Mouse (Mus musculus) spleen, adult 2 months (tissue): ENCODE measurements around the gene Rsph10b. TPM values are rescaled to one million over a fixed set of nuclear protein-coding genes. Genes with fewer than 3 reads are reported as not detected.

Experiments used
- DNase-seq, 2 experiments: peaks; one replicate each; pipeline versions ENCODE4 v3.0.0 to v3.0.0-alpha.2; 2012 to 2021; ENCODE audit warnings: low spot score in 2 of 2, low read depth in 1 of 2
- H3K27ac ChIP-seq: fragments of 200-500 bp; 2 replicates; pipeline ENCODE4 v1.5.1; 2012; ENCODE audit warnings: low read length, inconsistent platforms; ENCODE audit not compliant: insufficient read depth
- H3K27me3 ChIP-seq: fragments of 200-500 bp; 2 replicates; pipeline ENCODE4 v1.6.1; 2012; ENCODE audit warnings: mild to moderate bottlenecking, moderate library complexity, low read length, inconsistent platforms; ENCODE audit not compliant: control insufficient read depth, insufficient read depth
- H3K36me3 ChIP-seq: fragments of 200-500 bp; 2 replicates; pipeline ENCODE4 v1.6.1; 2012; ENCODE audit warnings: mild to moderate bottlenecking, low read length, inconsistent platforms; ENCODE audit not compliant: control insufficient read depth, insufficient read depth
- H3K4me1 ChIP-seq: fragments of 200-500 bp; 2 replicates; pipeline ENCODE4 v1.6.1; 2011; ENCODE audit warnings: inconsistent platforms; ENCODE audit not compliant: control insufficient read depth, insufficient read depth, insufficient read length
- H3K4me3 ChIP-seq: fragments of 200-500 bp; 2 replicates; pipeline ENCODE4 v1.5.1; 2011; ENCODE audit warnings: mild to moderate bottlenecking, inconsistent platforms; ENCODE audit not compliant: insufficient read depth, insufficient read length; ENCODE audit errors: extremely low read depth
- CTCF ChIP-seq: fragments of 200-500 bp; IDR thresholded peaks from 2 replicates; pipeline ENCODE4 v1.5.1; 2011; ENCODE audit warnings: mild to moderate bottlenecking, inconsistent platforms; ENCODE audit not compliant: insufficient read depth, insufficient read length, insufficient replicate concordance; ENCODE audit errors: extremely low read depth
- POLR2A ChIP-seq: fragments of 200-500 bp; IDR thresholded peaks from 2 replicates; pipeline ENCODE4 v1.6.1; 2011; ENCODE audit warnings: low read depth, low read length, inconsistent platforms
- WGBS: fragments of 180-500 bp; shearing (Covaris S2); methylation state at CpG from one replicate; pipeline ENCODE4 v1.1.7; 2018; 5-methylcytosine and 5-hydroxymethylcytosine counted together
- polyA plus RNA-seq: library from polyadenylated mRNA; depleted of rRNA; stranded (reverse); fragments of >200 nt; gene quantifications from 2 replicates; pipeline ENCODE4 v1.2.3, GENCODE M21; 2012; rRNA removed

Gene Rsph10b
- polyA plus RNA-seq: 0.28 and 0.49 TPM in 2 replicates

DNA sequence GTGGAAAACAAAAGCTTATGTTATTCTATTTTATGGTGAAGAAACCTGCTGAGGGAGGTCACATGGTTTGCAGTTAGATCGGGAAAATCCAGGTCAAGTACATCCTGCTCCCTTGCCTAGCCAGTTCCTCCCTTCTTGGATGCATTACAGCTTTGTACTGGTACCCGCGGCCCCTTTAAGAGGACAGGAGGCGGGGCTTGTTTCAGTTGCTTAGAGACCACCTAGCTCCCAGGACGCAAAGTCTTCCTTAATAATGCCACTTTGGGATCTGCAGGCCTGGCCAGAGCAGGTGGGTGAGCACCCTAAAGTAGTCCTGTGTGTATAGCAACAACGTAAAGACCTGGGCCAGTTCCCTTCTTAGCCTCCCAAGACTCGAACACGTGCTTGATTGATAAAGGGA is at the start of gene Rsph10b:
TSS of gene Rsph10b (plus strand) at position 205 of the 400 bp plus-strand sequence.
- 65% methylated on average over 8 of the region's 8 CpGs for WGBS
- H3K4me1 ChIP-seq: no peaks in the 10 kb centered on the region
- TF ChIP-seq CTCF (no peak), POLR2A (no peak)
- H3K36me3 ChIP-seq: peaks cover 21% of the 10 kb centered on the region
- no peaks in the 10 kb centered on the region for H3K27me3 ChIP-seq
- no peak within 1 kb of the TSS for H3K27ac ChIP-seq
- H3K4me3 ChIP-seq: no peak within 1 kb of the TSS
- DNase-seq: no peak

DNA sequence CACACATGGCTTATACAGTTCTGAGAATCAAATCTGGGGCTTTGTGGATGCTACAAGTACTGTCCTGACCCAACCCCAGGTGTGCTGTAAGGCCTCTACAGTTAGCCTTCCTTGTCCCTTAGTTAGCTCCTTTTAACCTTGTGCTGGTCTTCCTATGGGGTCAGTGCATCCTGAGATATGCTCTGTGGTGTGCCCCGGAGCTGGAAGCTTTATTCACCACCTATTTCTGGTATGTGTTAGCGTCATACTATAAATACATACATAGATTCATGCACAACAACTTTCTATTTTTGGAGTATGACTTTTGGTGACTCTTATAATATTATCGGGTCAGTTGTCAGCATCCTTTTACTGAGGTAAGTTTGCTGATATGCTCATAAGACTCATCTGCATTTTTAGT is 47.6 kb upstream of the Rsph10b start:
- no peak overlapping the region for H3K4me3 ChIP-seq
- no peak for DNase-seq
- H3K36me3 ChIP-seq: peaks cover 64% of the 10 kb centered on the region
- TF ChIP-seq POLR2A (no peak), CTCF (no peak)
- H3K27me3 ChIP-seq: no peaks in the 10 kb centered on the region
- WGBS: 99% methylated on average over 3 of the region's 3 CpGs
- no peaks in the 10 kb centered on the region for H3K4me1 ChIP-seq
- H3K27ac ChIP-seq: no peak overlapping the region

DNA sequence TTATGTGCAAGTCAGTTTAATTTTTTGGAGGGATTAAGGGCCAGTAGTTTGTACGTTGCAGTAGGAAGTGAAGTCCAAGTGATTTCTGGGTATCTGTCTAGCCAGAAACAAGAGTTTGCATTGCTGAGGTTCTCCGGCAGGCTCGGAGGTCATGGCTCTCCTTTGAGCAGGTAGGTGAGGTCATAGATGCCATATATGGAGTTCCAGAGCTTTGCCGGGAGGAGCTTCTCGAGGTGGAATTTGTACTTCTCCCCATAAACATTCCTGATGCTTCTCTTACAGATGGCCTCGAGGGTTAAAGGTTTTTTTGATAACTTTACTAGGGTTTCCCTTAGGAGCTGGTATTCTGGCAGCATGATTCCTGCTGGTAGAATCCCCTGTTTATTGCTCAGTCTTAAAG is 42.1 kb upstream of the Rsph10b start:
- 94% methylated on average over 6 of the region's 6 CpGs for WGBS

DNA sequence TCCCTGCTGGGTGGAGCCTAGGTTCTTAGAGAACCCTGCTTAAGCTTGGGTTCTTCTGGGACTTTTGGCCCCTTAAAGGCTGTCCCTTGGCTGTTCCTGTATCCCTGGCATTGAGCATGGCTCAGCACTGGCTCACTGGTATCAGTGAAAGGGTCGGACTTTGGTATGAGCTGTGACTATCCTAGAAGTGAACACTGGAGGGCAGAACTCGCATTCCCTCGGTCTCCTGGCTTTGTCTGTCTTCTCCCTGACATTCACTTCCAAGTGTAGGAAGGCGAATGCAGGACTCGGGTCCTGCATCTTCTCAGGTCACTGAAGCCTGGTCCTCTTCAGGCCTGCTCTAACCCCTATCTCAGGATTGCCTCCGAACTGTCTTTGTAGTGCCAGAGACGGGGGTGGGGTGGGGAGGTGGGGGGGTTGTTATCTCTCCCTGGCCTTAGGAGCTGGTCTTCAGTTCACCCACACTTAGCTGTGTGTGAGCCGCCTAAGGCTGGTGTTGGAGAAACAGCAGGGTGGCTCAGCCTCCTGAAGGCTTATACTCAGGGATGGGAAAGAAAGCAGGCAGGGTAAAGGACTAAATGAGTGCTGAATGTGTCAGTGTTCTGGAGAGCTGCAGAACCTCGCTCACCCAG is 40.5 kb upstream of the Rsph10b start:
- no peak for TF ChIP-seq POLR2A
- TF ChIP-seq CTCF: no peak
- no peak overlapping the region for H3K4me3 ChIP-seq
- DNase-seq: no peak
- no peaks in the 10 kb centered on the region for H3K27me3 ChIP-seq
- no peak overlapping the region for H3K27ac ChIP-seq
- WGBS: 85% methylated on average over 9 of the region's 9 CpGs
- no peaks in the 10 kb centered on the region for H3K4me1 ChIP-seq
- peaks cover 40% of the 10 kb centered on the region for H3K36me3 ChIP-seq

More for the DNA sequence above, 42.1 kb upstream of the Rsph10b start:
- TF ChIP-seq CTCF (no peak), POLR2A (no peak)
- Histone ChIP-seq H3K36me3 (peaks cover 44% of the 10 kb centered on the region), H3K4me1 (no peaks in the 10 kb centered on the region), H3K4me3 (no peak overlapping the region), H3K27me3 (no peaks in the 10 kb centered on the region), H3K27ac (no peak overlapping the region)
- DNase-seq: no peak

DNA sequence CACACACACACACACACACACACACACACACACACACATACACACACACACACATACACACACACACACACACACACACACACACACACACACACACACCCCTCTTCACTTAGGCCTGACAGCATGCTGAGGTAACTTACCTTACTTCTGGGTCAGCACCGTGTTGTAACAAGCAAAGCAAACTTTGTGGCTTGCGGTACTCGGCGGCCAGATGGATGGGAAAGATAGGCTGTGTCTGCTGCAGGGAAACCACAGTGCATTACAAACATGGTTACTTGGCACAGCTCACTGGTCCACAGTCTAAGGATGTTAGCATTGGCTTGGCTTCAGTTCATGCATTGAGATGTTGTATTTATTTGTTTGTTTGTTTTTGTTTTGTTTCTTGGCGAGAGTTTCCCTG is 39.4 kb upstream of the Rsph10b start:
- no peak for DNase-seq
- no peak for TF ChIP-seq CTCF
- no peak for TF ChIP-seq POLR2A
- 44% methylated on average over 5 of the region's 5 CpGs for WGBS
- H3K4me1 ChIP-seq: no peaks in the 10 kb centered on the region
- H3K27ac ChIP-seq: no peak overlapping the region
- peaks cover 42% of the 10 kb centered on the region for H3K36me3 ChIP-seq
- no peak overlapping the region for H3K4me3 ChIP-seq
- no peaks in the 10 kb centered on the region for H3K27me3 ChIP-seq

DNA sequence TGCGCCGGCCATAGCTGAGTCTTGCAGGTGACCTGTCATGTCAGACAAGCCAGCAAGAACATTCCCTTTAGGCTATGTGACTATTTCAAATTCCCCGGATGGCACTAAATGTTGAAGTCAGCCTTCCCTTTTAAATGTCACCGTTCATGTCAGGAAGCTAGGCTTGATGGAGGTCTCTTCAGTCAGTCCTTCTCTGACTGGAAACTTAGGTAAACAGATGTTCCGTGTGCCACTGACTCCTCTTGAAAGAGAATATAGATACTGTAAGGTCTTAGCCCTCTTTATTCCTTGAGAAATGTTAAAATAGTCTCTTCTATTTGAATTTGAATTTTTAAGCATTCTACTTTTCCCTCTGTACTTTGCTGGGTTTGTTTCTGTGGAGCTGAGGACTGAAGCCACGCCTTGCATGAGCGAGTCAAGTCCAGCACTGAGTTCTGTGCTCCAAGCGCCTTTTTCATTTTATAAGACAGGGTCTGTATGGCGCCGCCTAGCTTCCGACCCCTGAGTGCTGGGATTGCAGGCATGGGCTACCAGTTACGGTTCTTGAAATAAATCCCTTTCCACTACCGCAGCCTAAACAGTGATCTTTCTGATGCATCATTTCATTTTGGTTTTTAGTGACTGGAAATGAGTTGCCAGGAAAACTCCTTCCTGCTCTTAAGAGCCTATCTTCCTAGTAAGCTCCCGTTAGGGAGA is 35.1 kb upstream of the Rsph10b start, which contains the start of gene Ankrd61:
TSS of gene Ankrd61 (minus strand) at position 51 of the 696 bp plus-strand sequence.
- WGBS: 96% methylated on average over 14 of the region's 14 CpGs

DNA sequence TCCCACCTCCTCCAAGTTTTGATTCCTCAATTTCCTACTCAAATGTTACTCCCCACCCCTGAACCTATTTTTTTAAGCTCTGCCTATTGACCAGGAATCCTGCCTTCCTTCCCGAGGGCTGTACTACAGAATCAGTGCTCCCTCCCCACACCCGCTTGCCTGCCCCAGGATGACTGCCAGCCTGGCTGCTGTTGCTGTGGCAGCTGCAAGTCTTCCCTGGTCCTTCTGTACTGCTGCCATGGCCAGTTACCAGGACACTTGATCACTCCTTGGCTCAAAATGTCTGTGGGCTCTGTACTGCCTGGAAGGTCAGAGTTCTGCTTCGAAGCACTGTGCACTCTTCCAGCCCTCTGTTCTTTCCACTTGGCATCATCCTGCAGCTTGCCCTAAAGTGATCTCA is 30.7 kb upstream of the Rsph10b start:
- no peak for DNase-seq
- Histone ChIP-seq H3K4me1 (no peaks in the 10 kb centered on the region), H3K27ac (no peak overlapping the region; the same call in 1 of the 2 replicates), H3K27me3 (no peaks in the 10 kb centered on the region), H3K36me3 (peaks cover 43% of the 10 kb centered on the region), H3K4me3 (no peak overlapping the region)
- 85% methylated on average over 3 of the region's 3 CpGs for WGBS
- TF ChIP-seq CTCF (no peak), POLR2A (no peak)

More for the DNA sequence above, 35.1 kb upstream of the Rsph10b start, which contains the start of gene Ankrd61:
- no peak within 1 kb of the TSS for H3K4me3 ChIP-seq
- H3K36me3 ChIP-seq: peaks cover 39% of the 10 kb centered on the region
- no peaks in the 10 kb centered on the region for H3K27me3 ChIP-seq
- H3K27ac ChIP-seq: no peak within 1 kb of the TSS
- H3K4me1 ChIP-seq: no peaks in the 10 kb centered on the region
- no peak for DNase-seq
- TF ChIP-seq CTCF (no peak), POLR2A (no peak)
